Mouse (Mus musculus) embryonic facial prominence, embryonic 12.5 days (tissue): Measurements from ENCODE around the gene Galnt14. TPM values are rescaled to one million over a fixed set of nuclear protein-coding genes. Genes with fewer than 3 reads are reported as not detected.

Source experiments
- polyA plus RNA-seq: library from polyadenylated mRNA; unstranded; fragments of >200 nt; fragmentation: Nextera tagmentation; extraction: Ambion mirVana; gene quantifications from 2 replicates; pipeline ENCODE4 v1.2.1, GENCODE M21; 2016

The Galnt14 gene
- polyA plus RNA-seq, 1 experiment from 2014 or later, result 3.6 TPM

Other genes with a start within 250 kb of the Galnt14 start
- gene Ehd3, start 93.7 kb upstream of the Galnt14 start, polyA plus RNA-seq, result 4.8 and 6.3 TPM in 2 replicates
- gene Xdh, start 239.7 kb upstream of the Galnt14 start, polyA plus RNA-seq, result 0.69 and 0.70 TPM in 2 replicates